Mouse (Mus musculus) ES-Bruce4 (cell line): ENCODE data around the gene Gm17604.

ENCODE experiments used
- CTCF ChIP-seq: IDR thresholded peaks from one replicate; pipeline ENCODE4 v1.8.1; 2011; ENCODE audit warnings: low read depth, low read length
- EP300 ChIP-seq: IDR thresholded peaks from 2 replicates; pipeline ENCODE4 v1.6.1; 2011; ENCODE audit warnings: low read depth, low read length; ENCODE audit not compliant: insufficient read depth
- POLR2A ChIP-seq: IDR thresholded peaks from one replicate; pipeline ENCODE4 v1.8.1; 2011; ENCODE audit warnings: low read length; ENCODE audit not compliant: insufficient read depth

- TF ChIP-seq CTCF: no peak
- no peak for TF ChIP-seq EP300
- TF ChIP-seq POLR2A: no peak
These were observed 33.4 kb downstream of the Gm17604 start for GRCm38 (mm10) chrX:164971206-164971605.
